Mouse (Mus musculus) intestine, embryonic 16.5 days (tissue): ENCODE data around the gene Etfdh. TPM values are rescaled to one million over a fixed set of nuclear protein-coding genes. Genes with fewer than 3 reads are reported as not detected.

Experiments
- ATAC-seq: fragments of 200-750 bp; cut with Nextera tagmentation; 2 replicates; pipeline ENCODE4 v1.8.0; 2017; ENCODE audit warnings: moderate TSS enrichment, moderate library complexity
- H3K27ac ChIP-seq: fragments of 300-500 bp; sonication (generic); 2 replicates; pipeline ENCODE4 v1.5.1; 2014; ENCODE audit warnings: mild to moderate bottlenecking, low read length
- H3K27me3 ChIP-seq: fragments of 300-500 bp; sonication (generic); replicated peaks from 2 replicates; pipeline ENCODE4 v1.6.1; 2014; ENCODE audit warnings: low read length, control low read depth, mixed read lengths; ENCODE audit not compliant: control insufficient read depth, insufficient read depth
- H3K36me3 ChIP-seq: fragments of 300-500 bp; sonication (generic); 2 replicates; pipeline ENCODE4 v1.6.1; 2014; ENCODE audit warnings: low read length, control low read depth; ENCODE audit not compliant: control insufficient read depth, insufficient read depth
- H3K4me1 ChIP-seq: fragments of 300-500 bp; sonication (generic); 2 replicates; pipeline ENCODE4 v1.6.1; 2014; ENCODE audit warnings: low read length, control low read depth, mixed read lengths; ENCODE audit not compliant: control insufficient read depth, insufficient read depth
- H3K4me2 ChIP-seq: fragments of 300-500 bp; sonication (generic); 2 replicates; pipeline ENCODE4 v1.6.1; 2014; ENCODE audit warnings: low read depth, low read length, control low read depth
- H3K4me3 ChIP-seq: fragments of 300-500 bp; sonication (generic); 2 replicates; pipeline ENCODE4 v1.5.1; 2014; ENCODE audit warnings: mild to moderate bottlenecking, low read length
- H3K9ac ChIP-seq: fragments of 300-500 bp; sonication (generic); 2 replicates; pipeline ENCODE4 v1.6.1; 2014; ENCODE audit warnings: low read depth, low read length
- H3K9me3 ChIP-seq: fragments of 300-500 bp; sonication (generic); 2 replicates; pipeline ENCODE4 v1.6.1; 2016; ENCODE audit warnings: low read length, control low read depth; ENCODE audit not compliant: control insufficient read depth
- WGBS: fragments of 180-500 bp; shearing (Covaris S2); extraction: QIAGEN DNeasy Blood & Tissue Kit; methylation state at CpG from one replicate; pipeline ENCODE4 v1.1.7; 2014; 5-methylcytosine and 5-hydroxymethylcytosine counted together
- polyA plus RNA-seq: library from polyadenylated mRNA; unstranded; fragments of >200 nt; fragmentation: Nextera tagmentation; extraction: Ambion mirVana; gene quantifications from 2 replicates; pipeline ENCODE4 v1.2.1, GENCODE M21; 2015

The Etfdh gene
- polyA plus RNA-seq, 1 experiment from 2014 or later: 113 TPM

DNA sequence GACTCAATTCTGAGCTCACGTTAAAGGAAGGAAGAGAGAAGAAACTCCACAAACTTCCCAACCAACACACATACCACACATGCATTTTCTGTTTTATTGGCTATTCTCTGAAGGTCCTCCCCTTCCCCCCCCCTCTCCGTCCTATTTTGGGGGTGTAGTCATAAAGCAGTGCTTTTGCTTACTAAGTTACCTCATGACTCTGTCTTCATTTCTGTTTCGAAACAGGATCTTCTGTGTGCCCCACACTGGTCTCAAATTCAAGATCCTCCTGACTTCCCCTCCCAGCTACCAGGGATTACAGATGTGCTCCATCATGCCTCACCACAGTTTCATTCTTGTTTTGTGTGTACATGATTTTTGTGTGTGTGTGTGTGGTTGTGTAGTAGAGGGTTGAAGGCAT, 56.9 kb downstream of the Etfdh start:
- Histone ChIP-seq H3K27me3 (no peaks in the 10 kb centered on the region), H3K27ac (no peak overlapping the region), H3K9me3 (no peaks in the 10 kb centered on the region), H3K4me3 (no peak overlapping the region), H3K4me2 (no peak overlapping the region), H3K9ac (no peak overlapping the region), H3K4me1 (no peaks in the 10 kb centered on the region), H3K36me3 (no peaks in the 10 kb centered on the region)
- no peak for ATAC-seq
- 65% methylated on average over 3 of the region's 3 CpGs for WGBS

DNA sequence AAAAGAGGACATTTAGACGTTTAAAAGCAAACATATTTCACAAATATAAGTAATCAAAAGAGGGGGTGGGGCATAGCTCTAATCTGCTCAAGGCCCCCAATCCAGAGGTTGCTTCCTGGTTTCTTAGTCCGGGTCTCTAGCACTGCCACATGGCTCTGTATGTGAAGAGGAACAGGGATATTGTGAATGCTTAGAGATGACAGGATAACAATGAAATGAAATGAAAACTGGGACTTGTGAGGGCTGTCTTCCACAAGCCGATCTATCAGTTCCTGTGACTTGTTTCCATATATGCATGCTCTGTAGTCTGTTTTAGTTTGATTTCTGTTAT, 60.0 kb downstream of the Etfdh start:
- H3K27ac ChIP-seq: no peak overlapping the region
- no peaks in the 10 kb centered on the region for H3K36me3 ChIP-seq
- no peak overlapping the region for H3K9ac ChIP-seq
- ATAC-seq: no peak
- 78% methylated on average over 3 of the region's 3 CpGs for WGBS
- H3K27me3 ChIP-seq: no peaks in the 10 kb centered on the region
- no peak overlapping the region for H3K4me2 ChIP-seq
- H3K4me1 ChIP-seq: peaks cover 11% of the 10 kb centered on the region; the same call in 1 of the 2 replicates
- no peak overlapping the region for H3K4me3 ChIP-seq
- H3K9me3 ChIP-seq: no peaks in the 10 kb centered on the region

DNA sequence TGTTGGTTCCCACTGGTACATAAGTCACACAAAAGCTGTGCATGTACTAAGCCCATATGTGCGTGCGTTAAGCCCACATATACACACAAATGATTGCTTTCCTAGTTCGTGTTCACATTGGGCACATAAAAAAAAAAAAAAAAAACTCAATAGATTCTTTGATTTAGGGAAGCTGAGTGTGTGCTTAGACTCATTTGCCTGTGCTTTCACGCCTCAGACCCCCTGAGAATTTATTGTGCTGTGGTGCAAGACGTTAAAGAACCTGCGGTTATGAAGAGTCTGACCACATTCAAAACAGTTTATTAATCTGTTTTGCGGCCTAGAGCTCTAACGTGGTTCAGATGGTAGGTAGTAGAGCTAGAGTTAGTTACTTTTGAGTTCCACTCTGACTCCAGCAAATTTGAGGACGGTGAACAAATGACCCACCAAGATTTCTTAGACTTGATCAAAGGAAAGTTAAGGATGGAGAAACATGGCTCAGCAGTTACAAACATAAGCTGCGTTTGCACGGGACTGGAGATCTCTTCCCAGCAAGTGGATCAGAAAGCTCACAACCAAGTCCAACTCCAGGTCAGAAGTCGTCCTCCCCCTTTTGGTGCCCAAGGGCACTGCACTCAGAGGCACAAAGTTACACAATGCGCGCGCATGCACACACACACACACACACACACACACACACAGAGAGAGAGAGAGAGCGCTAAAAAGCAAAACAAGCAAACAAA, 60.5 kb downstream of the Etfdh start:
- Histone ChIP-seq H3K27ac (peak overlapping the region; percentile 60), H3K4me3 (peak overlapping the region; percentile 89; the same call in 1 of the 2 replicates), H3K27me3 (no peaks in the 10 kb centered on the region), H3K4me1 (peaks cover 11% of the 10 kb centered on the region; the same call in 1 of the 2 replicates), H3K9me3 (no peaks in the 10 kb centered on the region), H3K9ac (0 out of 2 replicates have a peak overlapping the region, but pooled peaks have one; percentile 86), H3K4me2 (peak overlapping the region; percentile 96; the same call in 1 of the 2 replicates), H3K36me3 (no peaks in the 10 kb centered on the region)
- 89% methylated on average over 16 of the region's 16 CpGs for WGBS
- ATAC-seq: no peak

DNA sequence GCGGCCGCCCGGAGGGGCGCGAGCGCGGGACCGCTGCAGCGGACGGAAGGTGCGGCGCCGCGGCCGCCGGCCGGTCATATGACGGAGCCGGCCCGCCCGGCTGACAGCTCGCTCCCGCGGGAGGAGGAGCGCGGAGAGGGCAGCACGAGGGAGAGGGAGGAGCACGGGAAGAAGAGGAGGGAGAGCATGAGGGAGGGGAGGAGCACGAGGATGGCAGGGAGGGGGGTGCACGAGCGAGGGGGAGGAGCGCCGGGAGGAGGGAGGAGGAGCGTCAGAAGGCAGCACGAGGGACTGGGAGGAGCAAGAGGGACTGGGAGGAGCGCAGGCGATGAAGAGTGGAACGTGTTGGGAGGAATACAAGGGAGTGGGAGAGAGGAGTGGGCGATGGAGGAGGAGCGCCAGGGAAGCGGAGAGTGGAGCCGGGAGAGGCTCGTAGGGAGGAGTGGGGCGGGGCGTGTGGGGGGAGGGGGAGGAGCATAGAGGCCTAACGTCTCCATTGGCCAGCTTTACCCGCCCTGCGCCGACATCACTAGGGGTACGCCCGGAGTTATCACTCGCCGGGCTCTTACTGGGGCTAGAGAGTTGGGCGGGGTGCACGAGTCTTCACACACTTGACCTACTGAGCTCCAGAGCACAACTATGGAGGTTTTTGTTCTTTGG, 61.5 kb downstream of the Etfdh start, which contains the start of gene Fnip2:
Gene Fnip2, minus strand, starts transcription at position 94 of the 660 bp plus-strand sequence.
- ATAC-seq: peak; percentile 97
- WGBS: under 1% methylated on average over 55 of the region's 55 CpGs

DNA sequence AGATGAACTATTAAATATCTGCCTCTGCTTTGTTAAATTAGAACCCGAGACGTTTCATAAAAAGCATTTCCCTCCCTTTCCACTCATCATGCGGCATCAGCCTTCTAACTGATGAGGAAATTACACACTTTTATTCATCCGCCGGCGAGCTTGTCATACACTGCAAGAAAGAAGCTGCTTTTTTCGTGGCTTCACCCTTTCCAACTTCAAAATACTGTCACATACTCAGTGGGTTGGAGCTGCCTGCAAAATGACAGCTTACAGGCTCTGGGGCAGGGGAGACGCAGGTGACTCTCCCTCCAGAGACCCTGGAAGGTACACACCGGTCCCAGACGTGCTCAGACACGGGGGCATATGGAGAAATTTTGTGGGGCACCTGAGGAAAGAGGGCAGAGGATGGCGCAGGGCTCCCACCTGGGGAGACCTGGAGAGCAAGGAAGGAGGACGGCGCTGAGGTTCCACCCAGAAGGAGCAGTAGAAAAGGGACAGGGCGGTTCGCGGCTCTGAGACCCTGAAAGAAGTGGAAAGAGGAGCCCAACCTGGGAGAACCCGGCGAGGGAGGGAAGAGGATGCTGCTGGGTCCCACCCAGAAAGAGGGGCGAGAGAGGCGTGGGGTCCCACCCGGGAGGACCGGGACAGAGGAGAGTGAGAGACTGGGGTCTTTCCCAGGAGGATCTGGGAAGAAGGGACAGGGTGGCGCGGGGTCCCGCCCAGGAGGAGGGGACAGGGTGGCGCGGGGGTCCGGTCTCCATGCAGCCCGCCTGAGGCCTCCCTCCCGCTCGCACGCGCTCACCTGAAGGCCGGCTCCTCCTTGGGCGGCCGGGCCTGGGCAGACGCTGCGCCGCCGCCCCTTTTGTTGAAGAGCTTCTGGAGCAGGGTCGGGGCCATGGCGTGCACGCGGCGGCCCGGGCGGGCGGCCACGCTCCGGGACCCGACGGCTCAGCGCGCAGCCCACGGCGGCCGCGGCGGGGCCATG, 62.3 kb downstream of the Etfdh start:
- ATAC-seq: peak; percentile 65
- Histone ChIP-seq H3K27ac (peak overlapping the region; percentile 80), H3K4me1 (peaks cover 11% of the 10 kb centered on the region; the same call in 1 of the 2 replicates), H3K36me3 (no peaks in the 10 kb centered on the region), H3K4me2 (peak overlapping the region; percentile 96), H3K4me3 (peak overlapping the region; percentile 89), H3K27me3 (no peaks in the 10 kb centered on the region), H3K9ac (peak overlapping the region; percentile 86), H3K9me3 (no peaks in the 10 kb centered on the region)
- 2% methylated on average over 59 of the region's 60 CpGs for WGBS

More for the DNA sequence above, 61.5 kb downstream of the Etfdh start, which contains the start of gene Fnip2:
- Histone ChIP-seq H3K27ac (peak within 1 kb of the TSS; percentile 80), H3K4me3 (peak within 1 kb of the TSS; percentile 89), H3K4me1 (peaks cover 11% of the 10 kb centered on the region; the same call in 1 of the 2 replicates), H3K27me3 (no peaks in the 10 kb centered on the region), H3K9me3 (no peaks in the 10 kb centered on the region), H3K9ac (peak within 1 kb of the TSS; percentile 86), H3K4me2 (peak within 1 kb of the TSS; percentile 96), H3K36me3 (no peaks in the 10 kb centered on the region)

DNA sequence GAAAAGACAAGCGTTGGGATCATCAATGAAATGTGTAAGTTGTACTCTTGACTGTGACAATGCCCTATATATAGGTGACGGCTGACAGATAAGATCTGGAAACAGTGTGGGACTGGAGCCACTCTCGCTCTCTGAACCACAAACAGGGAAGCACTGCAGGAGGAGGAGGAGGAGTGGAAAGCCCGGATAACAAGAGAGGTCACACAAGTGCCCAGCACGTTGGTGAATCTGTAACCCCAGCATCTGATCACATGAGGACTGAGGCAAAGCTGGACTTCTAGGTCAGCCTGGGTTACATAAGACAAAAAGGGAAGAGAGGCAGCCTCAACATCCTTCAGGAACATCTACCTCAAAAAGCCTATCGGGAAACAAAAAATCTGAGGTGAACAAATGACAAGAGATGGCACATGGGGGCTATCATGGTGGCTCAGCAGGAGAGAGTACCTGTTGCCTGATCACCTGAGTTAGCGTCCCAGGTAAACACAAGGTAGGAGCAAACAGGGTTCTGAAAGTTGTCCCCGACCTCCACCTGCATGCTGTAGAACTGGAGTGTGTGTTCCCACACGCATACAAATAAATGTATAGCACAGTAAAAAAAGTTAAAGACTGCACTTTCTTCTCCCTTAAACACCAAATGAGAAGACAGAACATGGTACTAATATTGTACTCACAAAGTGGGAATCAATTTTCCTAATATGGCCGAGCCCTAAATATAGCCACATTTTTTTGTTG, 64.3 kb downstream of the Etfdh start:
- no peaks in the 10 kb centered on the region for H3K9me3 ChIP-seq
- H3K36me3 ChIP-seq: no peaks in the 10 kb centered on the region
- H3K4me1 ChIP-seq: peaks cover 11% of the 10 kb centered on the region; the same call in 1 of the 2 replicates
- 77% methylated on average over 10 of the region's 10 CpGs for WGBS
- 0 out of 2 replicates have a peak overlapping the region, but pooled peaks have one; percentile 29 for H3K9ac ChIP-seq
- H3K27me3 ChIP-seq: no peaks in the 10 kb centered on the region
- H3K4me2 ChIP-seq: no peak overlapping the region
- H3K4me3 ChIP-seq: no peak overlapping the region
- H3K27ac ChIP-seq: no peak overlapping the region
- ATAC-seq: no peak

DNA sequence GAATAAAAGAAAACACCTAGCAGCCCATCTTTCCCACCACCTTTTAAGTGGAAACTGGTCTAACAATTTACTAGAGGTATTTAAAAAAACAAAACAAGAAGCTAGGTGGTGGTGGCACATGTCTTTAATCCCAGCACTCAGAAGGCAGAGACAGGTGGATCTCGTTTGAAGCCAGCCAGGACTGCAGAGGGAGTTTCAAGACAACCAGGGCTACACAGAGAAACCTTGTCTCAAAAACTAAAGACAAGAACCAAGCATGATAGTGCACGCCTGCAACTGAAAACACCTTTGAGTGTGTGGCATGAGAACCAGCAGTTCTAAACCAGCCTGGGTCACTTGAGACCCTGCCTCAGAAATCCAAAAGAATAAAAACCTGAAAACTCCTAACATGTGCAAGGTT, 65.8 kb downstream of the Etfdh start:
- Histone ChIP-seq H3K4me1 (peaks cover 21% of the 10 kb centered on the region), H3K4me3 (no peak overlapping the region), H3K9me3 (no peaks in the 10 kb centered on the region), H3K27ac (no peak overlapping the region), H3K4me2 (no peak overlapping the region), H3K36me3 (no peaks in the 10 kb centered on the region), H3K9ac (no peak overlapping the region), H3K27me3 (no peaks in the 10 kb centered on the region)
- ATAC-seq: no peak
- 80% methylated on average over 2 of the region's 2 CpGs for WGBS

DNA sequence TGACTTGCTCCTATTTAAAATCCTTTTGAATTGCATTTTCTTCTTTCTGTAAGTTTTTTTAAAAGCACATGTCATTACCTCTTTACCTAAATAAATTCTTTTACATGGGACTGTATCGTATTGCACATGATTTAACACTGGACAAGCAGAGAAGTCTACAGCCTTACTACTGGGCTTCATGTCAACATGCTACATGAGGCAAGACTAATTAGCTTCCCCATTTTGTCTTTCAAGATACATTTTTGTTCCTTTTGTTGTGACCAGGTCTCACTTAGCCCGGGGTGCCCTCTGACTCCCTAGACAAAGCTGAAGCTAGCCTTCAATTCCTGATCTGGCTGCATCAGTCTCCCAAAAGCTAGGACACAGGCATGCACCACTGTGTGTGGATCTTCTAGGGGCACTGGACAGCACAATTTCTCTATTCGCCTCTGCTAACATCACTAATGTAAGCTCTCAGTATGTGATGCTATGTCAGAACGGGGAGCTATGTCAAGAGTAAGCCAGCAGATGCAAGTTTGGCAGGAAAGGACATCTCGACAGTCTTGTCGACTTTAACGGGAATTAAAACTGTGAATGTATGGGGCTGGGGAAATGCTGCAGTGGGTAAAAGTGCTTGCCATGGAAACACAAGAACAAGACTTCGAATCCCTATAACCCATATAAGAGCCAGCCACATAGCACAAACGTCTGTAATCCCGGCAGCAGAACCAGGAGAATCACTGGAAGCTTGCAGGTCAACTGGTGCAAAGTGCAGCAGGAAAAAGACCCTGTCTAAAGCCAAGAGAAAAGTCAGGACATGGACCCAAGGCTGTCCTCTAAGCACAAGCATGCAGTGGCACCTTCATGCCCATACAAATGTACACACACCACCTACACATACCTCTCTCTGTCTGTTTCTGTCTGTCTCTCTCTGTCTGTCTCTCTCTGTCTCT, 67.2 kb downstream of the Etfdh start:
- Histone ChIP-seq H3K27ac (no peak overlapping the region), H3K27me3 (no peaks in the 10 kb centered on the region)
- WGBS: 85% methylated on average over 10 of the region's 10 CpGs

More for the DNA sequence above, 67.2 kb downstream of the Etfdh start:
- peaks cover 21% of the 10 kb centered on the region for H3K4me1 ChIP-seq
- no peak for ATAC-seq
- H3K9me3 ChIP-seq: no peaks in the 10 kb centered on the region
- H3K9ac ChIP-seq: no peak overlapping the region
- H3K36me3 ChIP-seq: no peaks in the 10 kb centered on the region
- H3K4me2 ChIP-seq: no peak overlapping the region
- H3K4me3 ChIP-seq: no peak overlapping the region
